Mouse (Mus musculus) lung, embryonic 16.5 days (tissue): ENCODE results near the gene Ugt2b5. TPM values are rescaled to one million over a fixed set of nuclear protein-coding genes. Genes with fewer than 3 reads are reported as not detected.

Experiments
- ATAC-seq: fragments of 200-750 bp; cut with Nextera tagmentation; 2 replicates; pipeline ENCODE4 v1.8.0; 2017; ENCODE audit warnings: low read depth, mild to moderate bottlenecking, moderate library complexity
- H3K27ac ChIP-seq: fragments of 300-500 bp; sonication (generic); 2 replicates; pipeline ENCODE4 v1.5.1; 2014; ENCODE audit warnings: mild to moderate bottlenecking, control low read depth, low read length
- H3K27me3 ChIP-seq: fragments of 300-500 bp; sonication (generic); 2 replicates; pipeline ENCODE4 v1.6.1; 2014; ENCODE audit warnings: low read depth, low read length, mixed read lengths; ENCODE audit not compliant: control insufficient read depth, insufficient read depth
- H3K36me3 ChIP-seq: fragments of 300-500 bp; sonication (generic); 2 replicates; pipeline ENCODE4 v1.6.1; 2014; ENCODE audit warnings: low read length; ENCODE audit not compliant: control insufficient read depth, insufficient read depth
- H3K4me1 ChIP-seq: fragments of 300-500 bp; sonication (generic); replicated peaks from 2 replicates; pipeline ENCODE4 v1.6.1; 2014; ENCODE audit warnings: low read length, mixed read lengths; ENCODE audit not compliant: control insufficient read depth, insufficient read depth
- H3K4me2 ChIP-seq: fragments of 300-500 bp; sonication (generic); 2 replicates; pipeline ENCODE4 v1.6.1; 2014; ENCODE audit warnings: low read depth, low read length, control low read depth
- H3K4me3 ChIP-seq: fragments of 300-500 bp; sonication (generic); 2 replicates; pipeline ENCODE4 v1.5.1; 2014; ENCODE audit warnings: mild to moderate bottlenecking, low read length, control low read depth
- H3K9ac ChIP-seq: fragments of 300-500 bp; sonication (generic); 2 replicates; pipeline ENCODE4 v1.6.1; 2014; ENCODE audit warnings: low read length, control low read depth
- H3K9me3 ChIP-seq: fragments of 300-500 bp; sonication (generic); 2 replicates; pipeline ENCODE4 v1.6.1; 2016; ENCODE audit warnings: low read length; ENCODE audit not compliant: control insufficient read depth
- WGBS: fragments of 180-500 bp; shearing (Covaris S2); extraction: QIAGEN DNeasy Blood & Tissue Kit; methylation state at CpG from one replicate; pipeline ENCODE4 v1.1.7; 2014; 5-methylcytosine and 5-hydroxymethylcytosine counted together
- polyA plus RNA-seq: library from polyadenylated mRNA; unstranded; fragments of >200 nt; fragmentation: Nextera tagmentation; extraction: Ambion mirVana; gene quantifications from 2 replicates; pipeline ENCODE4 v1.2.1, GENCODE M21; 2015

Gene Ugt2b5
- polyA plus RNA-seq, 1 experiment from 2014 or later: not detected

- Histone ChIP-seq H3K9ac (no peak overlapping the region), H3K27me3 (no peaks in the 10 kb centered on the region), H3K4me2 (no peak overlapping the region), H3K9me3 (no peaks in the 10 kb centered on the region), H3K27ac (no peak overlapping the region), H3K4me1 (no peaks in the 10 kb centered on the region), H3K4me3 (no peak overlapping the region), H3K36me3 (no peaks in the 10 kb centered on the region)
- ATAC-seq: no peak
- 60% methylated on average over 3 of the region's 3 CpGs for WGBS
These were observed 53.8 kb downstream of the Ugt2b5 start for GRCm38 (mm10) chr5:87086269-87086668.

Other genes with a start within 250 kb of the Ugt2b5 start
- 0.09 and 1.1 TPM in 2 replicates for gene Ugt2b34, start 233.4 kb downstream of the Ugt2b5 start, polyA plus RNA-seq
- not detected in 2 replicates for gene Ugt2b1, start 213.8 kb downstream of the Ugt2b5 start, polyA plus RNA-seq
- not detected in 2 replicates for gene Ugt2b35, start 139.5 kb downstream of the Ugt2b5 start, polyA plus RNA-seq
- 1.3 TPM in 1 of 2 replicates, not detected in the other for gene Ugt2b36, start 47.8 kb downstream of the Ugt2b5 start, polyA plus RNA-seq
- gene Ugt2b37, start 114.5 kb upstream of the Ugt2b5 start, polyA plus RNA-seq: not detected in 2 replicates
- gene Ugt2a3, start 196.9 kb upstream of the Ugt2b5 start, polyA plus RNA-seq: not detected in 2 replicates